Comparison of ENCODE assay signal across 9 mouse cellular contexts in genomic region chr6:31927181-31927580, GRCm38 (mm10).
DNase-seq lines count a peak whose midpoint lies in the region.
"Had no signal": no experiment of that assay in that cellular context is flagged by ENCODE, and none has a peak within 500 bp of the region (broad histone marks: within the 10 kb centered on the region; RNA-seq: fewer than 3 reads in every experiment).

No protein-coding gene starts in this region.

- peak; percentile 35 to 36 for DNase-seq in frontal cortex, postnatal 36 days (ENCODE audit: low spot score in 2 of 2)
- DNase-seq in frontal cortex, postnatal 14 days (ENCODE audit: low spot score in 2 of 2) = no peak
- DNase-seq in 3134 (ENCODE audit: extremely low read depth, insufficient read length, low spot score) = peak; percentile 6
- DNase-seq in brain, adult 2 months (ENCODE audit: low read depth, low spot score) = peak; percentile 89
- peak; percentile 42 for DNase-seq in gastrocnemius, postnatal 25 days
- DNase-seq in retina, postnatal 1 day = no peak
- no peak for DNase-seq in left cerebral cortex, adult 11 months (ENCODE audit: low spot score)
- no peak for DNase-seq in kidney, adult 18-20 months
- DNase-seq: thymus, postnatal 36 days had no signal

Comparison
In these comparisons a context has a peak if more than half of its experiments do, and no peak if none do; other contexts are left out.
1. DNase-seq: peak in frontal cortex, postnatal 36 days (2 of 2), 3134 (single experiment), brain, adult 2 months (single experiment) and gastrocnemius, postnatal 25 days (single experiment); none in frontal cortex, postnatal 14 days (0 of 2), retina, postnatal 1 day (single experiment), left cerebral cortex, adult 11 months (single experiment) and kidney, adult 18-20 months (single experiment).